Mouse (Mus musculus): Measurements from ENCODE around the gene Clcn6. TPM values are rescaled to one million over a fixed set of nuclear protein-coding genes. Genes with fewer than 3 reads are reported as not detected.

Gene Clcn6
- polyA plus RNA-seq, 1 experiment from 2014 or later: 5.4 TPM

GRCm38 (mm10) chr4:147957141-147957540, 81.5 kb downstream of the Clcn6 start:
- no peak overlapping the region for H3K4me2 ChIP-seq (ENCODE audit: low read length)
- no peak overlapping the region for H3K9ac ChIP-seq (ENCODE audit: low read length)
- H3K27me3 ChIP-seq (ENCODE audit: control insufficient read depth, insufficient read depth, low read length): no peaks in the 10 kb centered on the region
- no peak overlapping the region for H3K27ac ChIP-seq (replicated peaks in 1 of 2; ENCODE audit: control insufficient read depth in 1 of 2, insufficient read depth in 1 of 2, low read depth in 2 of 2, low read length in 2 of 2)
- peaks cover 6 to 9% of the 10 kb centered on the region in 2 experiments; a peak in 3 of 4 replicates for H3K4me1 ChIP-seq (ENCODE audit: control insufficient read depth in 2 of 2, insufficient read depth in 2 of 2, low read length in 2 of 2)
- no peak for ATAC-seq (ENCODE audit: insufficient number of reproducible peaks, insufficient read depth, low FRiP score, low read depth)
- no peaks in the 10 kb centered on the region for H3K9me3 ChIP-seq (ENCODE audit: control insufficient read depth, low read length)
- no peaks in the 10 kb centered on the region for H3K36me3 ChIP-seq (ENCODE audit: control insufficient read depth, insufficient read depth, low read length)
- WGBS: 35% methylated on average over 11 of the region's 11 CpGs
- no peak overlapping the region for H3K4me3 ChIP-seq (ENCODE audit: control insufficient read depth in 1 of 2, insufficient read depth in 1 of 2, low read depth in 1 of 2, low read length in 2 of 2)

Other genes with a start within 250 kb of the Clcn6 start
- gene Zfp984, start 229.0 kb downstream of the Clcn6 start, polyA plus RNA-seq (2014; fragmentation: Nextera tagmentation; extraction: Ambion mirVana): 10.2 and 10.3 TPM in 2 replicates
- gene Zfp933, start 190.5 kb downstream of the Clcn6 start, polyA plus RNA-seq (2014; fragmentation: Nextera tagmentation; extraction: Ambion mirVana): 3.9 and 4.4 TPM in 2 replicates
- 18.9 and 23.0 TPM in 2 replicates for gene Miip, start 170.0 kb downstream of the Clcn6 start, polyA plus RNA-seq (2014; fragmentation: Nextera tagmentation; extraction: Ambion mirVana)
- gene Fv1, start 169.8 kb downstream of the Clcn6 start, polyA plus RNA-seq (2014; fragmentation: Nextera tagmentation; extraction: Ambion mirVana): 8.8 and 9.2 TPM in 2 replicates
- 107 and 117 TPM in 2 replicates for gene Mfn2, start 134.1 kb downstream of the Clcn6 start, polyA plus RNA-seq (2014; fragmentation: Nextera tagmentation; extraction: Ambion mirVana)
- gene Plod1, start 102.1 kb downstream of the Clcn6 start, polyA plus RNA-seq (2014; fragmentation: Nextera tagmentation; extraction: Ambion mirVana): 50.1 and 50.7 TPM in 2 replicates
- gene 2510039O18Rik, start 97.9 kb downstream of the Clcn6 start, polyA plus RNA-seq (2014; fragmentation: Nextera tagmentation; extraction: Ambion mirVana): 19.3 and 22.1 TPM in 2 replicates
- 180 and 234 TPM in 2 replicates for gene Nppb, start 53.0 kb downstream of the Clcn6 start, polyA plus RNA-seq (2014; fragmentation: Nextera tagmentation; extraction: Ambion mirVana)
- gene Nppa, start 38.1 kb downstream of the Clcn6 start, polyA plus RNA-seq (2014; fragmentation: Nextera tagmentation; extraction: Ambion mirVana): 7,026 and 7,623 TPM in 2 replicates
- gene Mthfr, start 256 bp upstream of the Clcn6 start, polyA plus RNA-seq (2014; fragmentation: Nextera tagmentation; extraction: Ambion mirVana): 8.7 and 9.7 TPM in 2 replicates
- 19.5 and 20.0 TPM in 2 replicates for gene Agtrap, start 49.2 kb upstream of the Clcn6 start, polyA plus RNA-seq (2014; fragmentation: Nextera tagmentation; extraction: Ambion mirVana)
- gene Mad2l2, start 91.6 kb upstream of the Clcn6 start, polyA plus RNA-seq (2014; fragmentation: Nextera tagmentation; extraction: Ambion mirVana): 40.9 and 42.1 TPM in 2 replicates
- gene Draxin, start 91.9 kb upstream of the Clcn6 start, polyA plus RNA-seq (2014; fragmentation: Nextera tagmentation; extraction: Ambion mirVana): not detected in 2 replicates
- 18.5 and 18.8 TPM in 2 replicates for gene Fbxo6, start 113.3 kb upstream of the Clcn6 start, polyA plus RNA-seq (2014; fragmentation: Nextera tagmentation; extraction: Ambion mirVana)
- gene Fbxo44, start 121.7 kb upstream of the Clcn6 start, polyA plus RNA-seq (2014; fragmentation: Nextera tagmentation; extraction: Ambion mirVana): 28.3 and 31.2 TPM in 2 replicates
- 0.15 TPM in 1 of 2 replicates, not detected in the other for gene Fbxo2, start 121.8 kb upstream of the Clcn6 start, polyA plus RNA-seq (2014; fragmentation: Nextera tagmentation; extraction: Ambion mirVana)
- gene Disp3, start 249.1 kb upstream of the Clcn6 start, polyA plus RNA-seq (2014; fragmentation: Nextera tagmentation; extraction: Ambion mirVana): 0.04 TPM in 1 of 2 replicates, not detected in the other